9 mouse cellular contexts compared by ENCODE assay signal in the genomic region with DNA sequence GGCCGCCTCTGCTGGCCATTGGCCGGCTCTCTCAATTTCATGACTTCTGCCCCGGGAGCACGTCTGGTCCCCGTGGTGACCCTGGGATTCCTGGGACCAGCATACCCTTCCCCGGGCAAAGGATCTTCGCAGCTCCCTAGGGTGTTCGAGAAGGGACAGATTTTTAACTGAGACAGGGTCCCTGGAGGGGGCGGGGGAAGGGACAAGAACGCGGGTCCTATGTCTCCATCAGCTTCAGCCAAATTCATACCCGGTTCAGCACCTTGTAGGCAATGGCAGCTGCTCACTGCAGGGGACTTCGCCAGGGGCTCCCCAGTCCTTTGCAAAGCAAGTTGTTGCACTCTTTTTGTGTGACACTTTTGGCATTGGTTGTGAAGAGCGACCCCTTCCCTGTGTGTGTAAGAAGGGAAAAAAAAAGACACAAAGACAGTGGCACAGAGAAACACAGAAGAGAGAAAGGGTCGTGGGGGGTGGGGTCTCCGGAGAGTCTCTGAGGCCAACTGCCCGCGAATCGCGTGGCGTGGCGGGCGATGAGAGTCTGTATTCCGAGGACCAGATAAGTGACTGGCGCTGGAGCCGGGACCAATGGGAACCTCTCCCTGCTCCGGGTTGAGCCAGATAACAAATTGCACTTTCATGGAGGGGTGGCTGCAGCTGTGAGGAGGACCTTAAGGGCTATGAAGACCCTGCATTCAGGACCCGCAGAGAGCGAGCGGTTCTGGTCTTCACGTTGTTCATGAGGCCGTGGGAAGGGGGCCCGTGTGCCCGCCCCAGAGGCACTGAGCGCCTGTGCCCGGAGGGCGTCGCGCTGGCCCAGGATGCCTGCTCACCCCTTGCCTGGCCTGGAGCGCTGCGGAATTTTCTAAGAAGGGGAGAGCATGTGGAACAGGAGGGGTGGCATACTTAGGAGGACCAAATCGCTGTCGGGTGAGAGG. TPM values are rescaled to one million over a fixed set of nuclear protein-coding genes. Genes with fewer than 3 reads are reported as not detected.
A peak's percentile ranks its signal among the peaks of the same experiment; 100 is the strongest.
DNase-seq lines count a peak whose midpoint lies in the region; ATAC-seq lines count a peak whose summit lies in the region.
"Had no signal": no experiment of that assay in that cellular context is flagged by ENCODE, and none has a peak within 500 bp of the region (broad histone marks: within the 10 kb centered on the region; RNA-seq: fewer than 3 reads in every experiment).

No protein-coding gene starts in this region.

- no peak for DNase-seq in lung, postnatal 10 days
- peak; percentile 63 to 67 for DNase-seq in cerebellum, adult 18-20 months
- DNase-seq in left cerebral cortex, postnatal 25 days (ENCODE audit: low spot score in 2 of 2), result peak; percentile 33 to 47
- no peak for DNase-seq in thymus, postnatal 36 days
- DNase-seq in B cell, adult 2 months, result no peak

- intact Hi-C loops in left cerebral cortex, postnatal 25 days (cut with DNase I), result loop anchor here (2.0 to 10.0 kb wide), 6 partner anchors 125 to 408 kb away; no protein-coding TSS in a partner anchor

- peak overlapping the region; percentile 47 for H3K4me3 ChIP-seq in lung, embryonic 15.5 days
- peak overlapping the region; percentile 91 for H3K4me3 ChIP-seq in forebrain, embryonic 16.5 days (replicated peaks; ENCODE audit: low read length)
- H3K4me3 ChIP-seq in neural tube, embryonic 13.5 days, result peak overlapping the region; percentile 59
- H3K4me3 ChIP-seq: myocyte had no signal

- H3K27me3 ChIP-seq in lung, embryonic 15.5 days, result peaks cover 37% of the 10 kb centered on the region
- 0 out of 2 replicates have a peak, but pooled peaks cover 2% of the 10 kb centered on the region for H3K27me3 ChIP-seq in forebrain, embryonic 16.5 days (replicated peaks; ENCODE audit: control insufficient read depth, insufficient read depth, low read length)
- H3K27me3 ChIP-seq in neural tube, embryonic 13.5 days, result peaks cover 24% of the 10 kb centered on the region

- H3K4me2 ChIP-seq in lung, embryonic 15.5 days, result peak overlapping the region; percentile 94
- peak overlapping the region; percentile 83 for H3K4me2 ChIP-seq in forebrain, embryonic 16.5 days (ENCODE audit: low read length)
- H3K4me2 ChIP-seq in neural tube, embryonic 13.5 days, result peak overlapping the region; percentile 89

- peaks cover 9% of the 10 kb centered on the region; the same call in 1 of the 2 replicates for H3K4me1 ChIP-seq in lung, embryonic 15.5 days
- H3K4me1 ChIP-seq in forebrain, embryonic 16.5 days (replicated peaks; ENCODE audit: control insufficient read depth, insufficient read depth, low read length), result peaks cover 10% of the 10 kb centered on the region
- peaks cover 14% of the 10 kb centered on the region for H3K4me1 ChIP-seq in neural tube, embryonic 13.5 days (replicated peaks)

- H3K9me3 ChIP-seq in lung, embryonic 15.5 days, result no peaks in the 10 kb centered on the region
- no peaks in the 10 kb centered on the region for H3K9me3 ChIP-seq in forebrain, embryonic 16.5 days (ENCODE audit: control insufficient read depth, low read length)
- no peaks in the 10 kb centered on the region for H3K9me3 ChIP-seq in neural tube, embryonic 13.5 days

- ATAC-seq in lung, embryonic 15.5 days (ENCODE audit: borderline replicate concordance, extremely low read depth, low FRiP score, low TSS enrichment), result no peak
- ATAC-seq in forebrain, embryonic 16.5 days, result peak; percentile 30
- peak; percentile 64 for ATAC-seq in neural tube, embryonic 13.5 days (ENCODE audit: low read depth)

- no peak overlapping the region for H3K27ac ChIP-seq in lung, embryonic 15.5 days
- H3K27ac ChIP-seq in forebrain, embryonic 16.5 days (ENCODE audit: low read length), result peak overlapping the region; percentile 89
- H3K27ac ChIP-seq in neural tube, embryonic 13.5 days (replicated peaks), result peak overlapping the region; percentile 86

- no peaks in the 10 kb centered on the region for H3K36me3 ChIP-seq in lung, embryonic 15.5 days
- H3K36me3 ChIP-seq in forebrain, embryonic 16.5 days (ENCODE audit: control insufficient read depth, insufficient read depth), result no peaks in the 10 kb centered on the region
- H3K36me3 ChIP-seq in neural tube, embryonic 13.5 days, result no peaks in the 10 kb centered on the region

- H3K9ac ChIP-seq in lung, embryonic 15.5 days, result no peak overlapping the region
- H3K9ac ChIP-seq in forebrain, embryonic 16.5 days (replicated peaks; ENCODE audit: low read depth, low read length), result peak overlapping the region; percentile 84
- peak overlapping the region; percentile 85 for H3K9ac ChIP-seq in neural tube, embryonic 13.5 days

- WGBS in lung, embryonic 15.5 days, result 2% methylated on average over 43 of the region's 43 CpGs
- under 1% methylated on average over 43 of the region's 43 CpGs for WGBS in forebrain, embryonic 16.5 days
- WGBS in neural tube, embryonic 13.5 days, result under 1% methylated on average over 43 of the region's 43 CpGs

RNA-seq across cellular contexts. Expression of a gene that starts 1.2 kb away (rescaled TPM):
- polyA plus RNA-seq in lung, embryonic 15.5 days (2015; fragmentation: Nextera tagmentation; extraction: Ambion mirVana), result 0.50 and 0.62 TPM in 2 replicates
- 41.4 and 47.2 TPM in 2 replicates for polyA plus RNA-seq in forebrain, embryonic 16.5 days (2015; fragmentation: Nextera tagmentation; extraction: Ambion mirVana)
- 100 to 1,000 TPM; 420 to 443 TPM for total RNA-seq in left cerebral cortex, postnatal 25 days (2021)
- 19.2 and 19.5 TPM in 2 replicates for polyA plus RNA-seq in neural tube, embryonic 13.5 days (2015; fragmentation: Nextera tagmentation; extraction: Ambion mirVana)

Comparison
In these comparisons a context has a peak if more than half of its experiments do, and no peak if none do; other contexts are left out.
1. DNase-seq: peak in cerebellum, adult 18-20 months (2 of 2) and left cerebral cortex, postnatal 25 days (2 of 2); none in lung, postnatal 10 days (single experiment), thymus, postnatal 36 days (0 of 2) and B cell, adult 2 months (0 of 2).
2. RNA of a gene that starts 1.2 kb away (polyA plus RNA-seq): 41.4 to 47.2 TPM in forebrain, embryonic 16.5 days and 19.2 to 19.5 TPM in neural tube, embryonic 13.5 days; 0.50 to 0.62 TPM in lung, embryonic 15.5 days; every median in the first group is over 10 times any median in the second.
3. Peak in every context shown above with its lines, with median percentiles within 50 percentile points of each other: H3K4me2 ChIP-seq and H3K4me3 ChIP-seq.